Mouse (Mus musculus): ENCODE results near the gene Fam229b.
A peak's percentile ranks its signal among the peaks of the same experiment; 100 is the strongest.

Fam229b gene

GRCm38 (mm10) chr10:39133462-39134310 is at the start of gene Fam229b, which contains the start of gene Tube1:
TSS of gene Fam229b (minus strand) at chr10:39133914.
TSS of gene Tube1 (plus strand) at chr10:39133976.
- peak; percentile 94 to 95 for DNase-seq

- DNase-seq = no peak
Observed at GRCm38 (mm10) chr10:39176981-39177380, 43.3 kb upstream of the Fam229b start.

GRCm38 (mm10) chr10:39173077-39173476 is 39.4 kb upstream of the Fam229b start:
- peak in 1 of 2 experiments; percentile 10 for DNase-seq

- peak in 1 of 2 experiments; percentile 9 for DNase-seq
Observed at GRCm38 (mm10) chr10:39172540-39172931, 38.8 kb upstream of the Fam229b start.

- DNase-seq = peak; percentile 92 to 94
Observed at GRCm38 (mm10) chr10:39171603-39172539, 38.2 kb upstream of the Fam229b start.

GRCm38 (mm10) chr10:39171134-39171533 is 37.4 kb upstream of the Fam229b start:
- DNase-seq = peak; percentile 95 to 96

- peak; percentile 23 to 27 for DNase-seq
Observed at GRCm38 (mm10) chr10:39170706-39171105, 37.0 kb upstream of the Fam229b start.

- peak; percentile 84 to 91 for DNase-seq
Observed at GRCm38 (mm10) chr10:39170181-39170580, 36.5 kb upstream of the Fam229b start.

GRCm38 (mm10) chr10:39169642-39170041 is 35.9 kb upstream of the Fam229b start:
- peak in 1 of 2 experiments; percentile 12 for DNase-seq

GRCm38 (mm10) chr10:39167611-39168010 is 33.9 kb upstream of the Fam229b start:
- DNase-seq = no peak

GRCm38 (mm10) chr10:39165632-39166115 is 32.0 kb upstream of the Fam229b start:
- peak; percentile 62 to 69 for DNase-seq

- DNase-seq = no peak
Observed at GRCm38 (mm10) chr10:39163694-39164093, 30.0 kb upstream of the Fam229b start, which contains the start of gene Ccn6. TSS of gene Ccn6 (minus strand) at chr10:39163794.

- DNase-seq = peak in 1 of 2 experiments; percentile 15
Observed at GRCm38 (mm10) chr10:39162666-39163484, 29.2 kb upstream of the Fam229b start.

- no peak for DNase-seq
Observed at GRCm38 (mm10) chr10:39161406-39161805, 27.7 kb upstream of the Fam229b start.

- no peak for DNase-seq
Observed at GRCm38 (mm10) chr10:39158306-39158705, 24.6 kb upstream of the Fam229b start.

- DNase-seq = no peak
Observed at GRCm38 (mm10) chr10:39157321-39157720, 23.6 kb upstream of the Fam229b start.

- DNase-seq = no peak
Observed at GRCm38 (mm10) chr10:39156719-39157118, 23.0 kb upstream of the Fam229b start.

- DNase-seq = no peak
Observed at GRCm38 (mm10) chr10:39142216-39142615, 8.5 kb upstream of the Fam229b start.

- DNase-seq = no peak
Observed at GRCm38 (mm10) chr10:39141401-39141800, 7.7 kb upstream of the Fam229b start.

- no peak for DNase-seq
Observed at GRCm38 (mm10) chr10:39140843-39141242, 7.1 kb upstream of the Fam229b start.

GRCm38 (mm10) chr10:39138761-39139160 is 5.0 kb upstream of the Fam229b start:
- DNase-seq = no peak

- no peak for DNase-seq
Observed at GRCm38 (mm10) chr10:39137766-39138165, 4.1 kb upstream of the Fam229b start.
